Mouse (Mus musculus) kidney, adult 2 months (tissue): ENCODE data around the gene Usp30.

ENCODE experiments used
- CTCF ChIP-seq: fragments of 200-500 bp; conservative IDR thresholded peaks from 2 replicates; pipeline ENCODE4 v1.5.1; 2011; ENCODE audit warnings: low read depth, mild to moderate bottlenecking, control low read depth, low read length, moderate library complexity, mixed read lengths; ENCODE audit not compliant: insufficient read depth, insufficient read length
- POLR2A ChIP-seq: fragments of 200-500 bp; IDR thresholded peaks from one replicate; pipeline ENCODE4 v1.6.1; 2011; ENCODE audit warnings: low read depth, low read length, control low read depth

DNA sequence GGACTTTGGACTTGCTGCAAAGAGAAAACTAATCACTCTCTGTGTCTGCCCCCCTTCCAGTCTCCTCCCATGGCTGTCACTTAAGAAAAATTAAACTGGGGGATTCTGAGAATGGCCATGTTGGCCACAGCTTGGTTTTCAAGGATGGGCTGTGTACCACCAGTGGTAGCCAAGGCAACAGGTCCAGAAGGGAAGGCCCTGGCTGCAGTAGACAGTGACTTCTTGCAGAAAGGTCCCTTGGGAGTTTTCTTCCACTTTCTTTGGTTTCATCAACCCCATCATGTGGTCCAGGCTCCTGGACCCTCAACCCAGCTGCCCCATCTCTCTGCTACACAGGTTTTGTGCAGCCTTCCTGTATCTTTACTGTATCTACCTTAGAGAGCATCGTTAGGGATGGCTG lies 24.4 kb upstream of the Usp30 start:
- TF ChIP-seq CTCF (no peak), POLR2A (no peak)
